Mouse (Mus musculus) ES-Bruce4 (cell line): ENCODE data around the gene Urb1.

Source experiments
- CTCF ChIP-seq: IDR thresholded peaks from one replicate; pipeline ENCODE4 v1.8.1; 2011; ENCODE audit warnings: low read depth, low read length
- POLR2A ChIP-seq: IDR thresholded peaks from one replicate; pipeline ENCODE4 v1.8.1; 2011; ENCODE audit warnings: low read length; ENCODE audit not compliant: insufficient read depth

DNA sequence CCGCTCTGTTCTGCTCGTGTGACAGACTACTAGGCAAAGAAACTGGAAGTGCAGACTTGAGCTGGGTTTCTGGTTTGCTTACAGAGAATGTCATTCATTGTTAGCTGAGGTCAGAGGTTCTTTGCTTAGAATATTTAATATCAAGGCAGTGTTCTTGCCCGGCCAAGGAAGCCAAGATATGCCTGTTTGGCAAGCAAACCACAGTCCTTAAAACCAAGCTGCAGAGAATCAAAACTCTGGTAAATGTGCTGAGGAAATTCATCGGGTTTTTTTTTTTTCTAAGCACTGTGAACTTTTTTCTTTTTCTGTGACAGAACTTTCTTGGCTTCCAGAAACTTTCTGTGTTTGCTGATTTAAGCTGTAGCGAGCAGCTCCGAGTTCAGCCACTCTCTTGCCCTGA, 22.3 kb upstream of the Urb1 start:
- TF ChIP-seq CTCF, result no peak
- TF ChIP-seq POLR2A, result no peak
